Mouse (Mus musculus) hindbrain, embryonic 16.5 days (tissue): ENCODE results near the gene Majin. TPM values are rescaled to one million over a fixed set of nuclear protein-coding genes. Genes with fewer than 3 reads are reported as not detected.

Experiments used
- ATAC-seq: fragments of 200-750 bp; cut with Nextera tagmentation; 2 replicates; pipeline ENCODE4 v1.8.0; 2017; ENCODE audit warnings: moderate TSS enrichment, moderate library complexity
- H3K27ac ChIP-seq: fragments of 300-500 bp; sonication (generic); 2 replicates; pipeline ENCODE4 v1.5.1; 2014; ENCODE audit warnings: low read depth, mild to moderate bottlenecking, control low read depth, low read length, moderate library complexity
- H3K27me3 ChIP-seq: fragments of 300-500 bp; sonication (generic); replicated peaks from 2 replicates; pipeline ENCODE4 v1.6.1; 2014; ENCODE audit warnings: low read length; ENCODE audit not compliant: control insufficient read depth, insufficient read depth
- H3K36me3 ChIP-seq: fragments of 300-500 bp; sonication (generic); 2 replicates; pipeline ENCODE4 v1.6.1; 2014; ENCODE audit warnings: mild to moderate bottlenecking, low read length, moderate library complexity, mixed read lengths; ENCODE audit not compliant: control insufficient read depth, insufficient read depth
- H3K4me1 ChIP-seq: fragments of 300-500 bp; sonication (generic); 2 replicates; pipeline ENCODE4 v1.6.1; 2014; ENCODE audit warnings: low read depth, low read length; ENCODE audit not compliant: control insufficient read depth, insufficient read depth
- H3K4me2 ChIP-seq: fragments of 300-500 bp; sonication (generic); 2 replicates; pipeline ENCODE4 v1.6.1; 2014; ENCODE audit warnings: mild to moderate bottlenecking, low read length, control low read depth, moderate library complexity
- H3K4me3 ChIP-seq: fragments of 300-500 bp; sonication (generic); 2 replicates; pipeline ENCODE4 v1.5.1; 2014; ENCODE audit warnings: mild to moderate bottlenecking, low read length, control low read depth, moderate library complexity
- H3K9ac ChIP-seq: fragments of 300-500 bp; sonication (generic); 2 replicates; pipeline ENCODE4 v1.6.1; 2014; ENCODE audit warnings: low read depth, mild to moderate bottlenecking, control low read depth, low read length, moderate library complexity
- H3K9me3 ChIP-seq: fragments of 300-500 bp; sonication (generic); 2 replicates; pipeline ENCODE4 v1.6.1; 2014; ENCODE audit warnings: mild to moderate bottlenecking, low read length, moderate library complexity; ENCODE audit not compliant: control insufficient read depth
- WGBS: fragments of 180-500 bp; shearing (Covaris S2); extraction: QIAGEN DNeasy Blood & Tissue Kit; methylation state at CpG from one replicate; pipeline ENCODE4 v1.1.7; 2014; 5-methylcytosine and 5-hydroxymethylcytosine counted together
- polyA plus RNA-seq: library from polyadenylated mRNA; unstranded; fragments of >200 nt; fragmentation: Nextera tagmentation; extraction: Ambion mirVana; gene quantifications from 2 replicates; pipeline ENCODE4 v1.2.1, GENCODE M21; 2015

The Majin gene
- 0.10 TPM in 1 of 2 replicates, not detected in the other for polyA plus RNA-seq

DNA sequence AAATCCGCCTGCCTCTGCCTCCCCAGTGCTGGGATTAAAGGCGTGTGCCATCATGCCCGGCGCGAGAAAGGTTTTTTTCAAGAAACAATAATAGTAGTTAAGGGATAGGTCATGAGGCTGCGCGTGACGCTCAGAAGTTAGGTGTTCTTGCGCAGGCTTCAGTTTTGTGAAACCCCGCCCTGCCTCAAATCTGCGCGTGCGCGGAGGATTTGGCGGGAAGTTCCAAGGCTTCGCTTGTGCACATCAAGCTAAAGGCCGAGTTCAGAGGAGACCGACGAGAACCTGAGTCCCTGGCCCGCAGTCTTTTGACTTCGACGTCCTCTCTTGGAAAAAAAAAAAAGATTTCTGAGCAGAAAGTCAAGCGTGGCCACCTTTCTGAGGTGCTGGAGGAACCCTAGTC, at the start of gene Majin:
Gene Majin, plus strand, starts transcription at position 258 of the 400 bp plus-strand sequence.
- no peak within 1 kb of the TSS for H3K9ac ChIP-seq
- no peak within 1 kb of the TSS for H3K4me3 ChIP-seq
- H3K36me3 ChIP-seq = no peaks in the 10 kb centered on the region
- H3K4me1 ChIP-seq = no peaks in the 10 kb centered on the region
- H3K27me3 ChIP-seq = no peaks in the 10 kb centered on the region
- WGBS = 87% methylated on average over 23 of the region's 23 CpGs
- H3K27ac ChIP-seq = no peak within 1 kb of the TSS
- H3K4me2 ChIP-seq = no peak within 1 kb of the TSS
- no peaks in the 10 kb centered on the region for H3K9me3 ChIP-seq
- ATAC-seq = no peak

DNA sequence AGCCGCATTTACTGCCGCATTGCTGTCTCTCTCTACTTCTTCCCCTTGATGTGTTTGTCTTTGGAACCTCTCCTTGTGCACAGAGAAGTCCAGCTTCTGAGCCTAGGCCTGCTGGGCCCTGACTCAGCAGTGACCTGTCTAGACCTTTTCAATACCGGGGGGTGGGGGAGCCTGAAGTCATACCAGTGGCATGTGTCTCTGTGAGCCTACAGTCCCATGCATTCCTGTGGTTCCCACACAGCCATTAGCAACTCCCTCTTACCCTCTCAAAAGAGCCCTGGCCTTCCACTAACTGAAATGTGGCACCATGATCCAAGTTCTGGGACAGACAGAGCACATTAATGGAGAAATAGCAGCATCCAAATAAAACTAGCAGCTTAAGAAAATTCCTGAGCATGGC, 47.8 kb upstream of the Majin start:
- H3K27ac ChIP-seq = no peak overlapping the region
- H3K9me3 ChIP-seq = no peaks in the 10 kb centered on the region
- WGBS = 87% methylated on average over 3 of the region's 3 CpGs
- H3K36me3 ChIP-seq = peaks cover 8% of the 10 kb centered on the region
- no peaks in the 10 kb centered on the region for H3K27me3 ChIP-seq
- no peak for ATAC-seq
- no peak overlapping the region for H3K9ac ChIP-seq
- no peak overlapping the region for H3K4me3 ChIP-seq
- no peak overlapping the region for H3K4me2 ChIP-seq
- H3K4me1 ChIP-seq = peaks cover 8% of the 10 kb centered on the region

DNA sequence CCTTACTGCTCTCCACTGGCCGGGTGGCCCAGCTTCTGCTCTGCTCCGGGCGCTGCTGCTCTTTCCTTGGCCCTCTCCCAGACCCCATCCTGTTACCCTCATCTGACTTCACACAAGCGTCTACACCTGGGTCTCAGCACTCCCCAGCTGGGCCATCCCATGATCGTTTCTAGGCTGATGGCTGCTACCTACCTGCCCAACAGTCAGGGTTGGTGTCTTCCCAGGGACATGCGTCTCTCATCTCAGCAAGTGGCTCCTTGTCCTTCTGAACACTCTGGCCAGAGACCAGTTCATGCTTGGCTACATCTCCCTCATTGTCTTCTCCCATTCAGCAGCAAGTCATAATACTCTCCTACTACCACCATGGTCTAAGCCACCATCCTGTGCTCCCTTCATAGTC, 44.5 kb upstream of the Majin start:
- no peaks in the 10 kb centered on the region for H3K9me3 ChIP-seq
- H3K4me3 ChIP-seq = peak overlapping the region; percentile 53
- no peaks in the 10 kb centered on the region for H3K27me3 ChIP-seq
- H3K4me1 ChIP-seq = peaks cover 11% of the 10 kb centered on the region
- H3K4me2 ChIP-seq = peak overlapping the region; percentile 69
- H3K9ac ChIP-seq = peak overlapping the region; percentile 71
- WGBS = 90% methylated on average over 6 of the region's 6 CpGs
- no peak overlapping the region for H3K27ac ChIP-seq
- peaks cover 8% of the 10 kb centered on the region for H3K36me3 ChIP-seq
- ATAC-seq = no peak

DNA sequence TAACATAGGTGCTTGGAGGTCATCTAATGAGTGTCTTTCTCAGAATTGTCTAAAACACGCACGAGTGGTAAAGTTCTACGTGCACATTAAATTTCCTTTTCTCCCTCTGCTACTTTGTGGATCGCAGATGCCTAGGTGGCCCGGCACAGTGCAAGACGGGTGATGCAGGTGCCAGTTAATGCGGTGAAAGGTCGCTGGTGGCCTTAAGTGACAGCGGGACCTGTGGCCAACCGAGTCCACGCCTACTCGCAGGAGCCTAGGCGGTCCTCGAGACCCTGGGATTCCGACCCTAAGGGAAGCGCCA, 43.9 kb upstream of the Majin start:
- peaks cover 11% of the 10 kb centered on the region for H3K4me1 ChIP-seq
- peak overlapping the region; percentile 69 for H3K4me2 ChIP-seq
- ATAC-seq = no peak
- peak overlapping the region; percentile 94 for H3K27ac ChIP-seq
- no peaks in the 10 kb centered on the region for H3K27me3 ChIP-seq
- H3K9ac ChIP-seq = peak overlapping the region; percentile 71
- H3K36me3 ChIP-seq = peaks cover 7% of the 10 kb centered on the region
- WGBS = 6% methylated on average over 16 of the region's 16 CpGs
- H3K9me3 ChIP-seq = no peaks in the 10 kb centered on the region
- H3K4me3 ChIP-seq = peak overlapping the region; percentile 53

DNA sequence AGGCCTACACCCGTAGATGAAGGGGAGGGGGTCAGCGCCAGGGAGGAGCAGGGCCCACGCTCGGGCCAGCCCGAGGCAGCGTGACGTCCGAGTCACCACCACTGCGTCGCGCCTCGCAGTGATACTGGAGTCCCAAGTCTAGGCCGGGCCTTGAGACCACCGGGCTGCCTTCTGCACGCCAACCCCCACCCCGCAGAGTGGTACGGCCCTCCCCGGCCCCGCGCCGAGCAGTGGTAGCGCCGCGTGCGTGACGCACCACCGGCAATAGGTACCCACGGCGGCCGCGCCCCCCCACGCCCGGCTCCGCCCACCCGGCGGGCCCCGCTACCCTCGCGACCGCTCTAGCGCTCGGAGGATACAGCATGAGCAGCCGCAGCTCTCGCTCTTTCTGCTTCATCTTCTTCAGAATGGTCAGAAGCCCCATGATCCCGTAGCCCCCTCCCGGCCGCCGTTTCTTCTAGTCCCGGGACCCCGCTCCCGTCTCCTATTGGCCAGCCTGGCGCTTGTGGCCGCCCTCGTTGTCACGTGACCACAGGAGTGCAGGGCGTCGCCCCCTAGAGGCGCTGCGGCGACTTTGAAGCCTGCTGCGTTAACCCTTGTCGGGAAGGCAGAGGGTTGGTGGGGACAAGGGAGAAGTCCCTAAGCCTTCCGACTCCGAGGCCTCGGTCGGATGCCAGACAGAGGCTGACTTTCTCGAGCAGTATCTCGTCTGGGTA, 43.4 kb upstream of the Majin start, which contains the start of gene Batf2:
Gene Batf2, plus strand, starts transcription at position 306 of the 716 bp plus-strand sequence.
- peak; percentile 94 for ATAC-seq
- peak within 1 kb of the TSS; percentile 71 for H3K9ac ChIP-seq
- under 1% methylated on average over 55 of the region's 68 CpGs for WGBS
- peaks cover 2% of the 10 kb centered on the region; the same call in 1 of the 2 replicates for H3K36me3 ChIP-seq
- no peaks in the 10 kb centered on the region for H3K27me3 ChIP-seq
- peak within 1 kb of the TSS; percentile 69 for H3K4me2 ChIP-seq
- H3K9me3 ChIP-seq = no peaks in the 10 kb centered on the region
- H3K27ac ChIP-seq = peak within 1 kb of the TSS; percentile 94
- H3K4me3 ChIP-seq = peak within 1 kb of the TSS; percentile 53
- H3K4me1 ChIP-seq = peaks cover 11% of the 10 kb centered on the region

DNA sequence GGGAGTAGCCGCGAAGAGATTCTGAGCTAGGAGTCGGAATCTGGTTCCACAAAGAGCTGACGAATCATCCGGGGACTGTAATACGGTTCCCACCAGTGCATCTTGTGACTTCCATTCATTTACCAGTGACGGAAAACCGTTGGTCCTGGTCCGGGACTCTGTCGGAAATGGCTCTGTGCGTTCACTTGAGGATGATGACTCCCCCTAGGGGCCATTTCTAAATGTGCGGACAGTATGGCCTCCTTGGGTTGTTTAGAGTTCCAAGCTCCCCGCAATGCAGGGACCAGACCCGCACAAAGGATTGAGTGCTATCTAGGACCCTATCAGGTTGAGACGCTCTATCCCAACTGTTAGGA, 42.8 kb upstream of the Majin start, which contains the start of gene Arl2:
Gene Arl2, minus strand, starts transcription at position 155 of the 356 bp plus-strand sequence.
- peak within 1 kb of the TSS; percentile 53 for H3K4me3 ChIP-seq
- peak; percentile 80 for ATAC-seq
- peak within 1 kb of the TSS; percentile 69 for H3K4me2 ChIP-seq
- no peaks in the 10 kb centered on the region for H3K36me3 ChIP-seq
- H3K9ac ChIP-seq = peak within 1 kb of the TSS; percentile 71
- peaks cover 11% of the 10 kb centered on the region for H3K4me1 ChIP-seq
- H3K27ac ChIP-seq = peak within 1 kb of the TSS; percentile 94
- no peaks in the 10 kb centered on the region for H3K27me3 ChIP-seq
- H3K9me3 ChIP-seq = no peaks in the 10 kb centered on the region
- WGBS = 0% methylated on average over 15 of the region's 15 CpGs

DNA sequence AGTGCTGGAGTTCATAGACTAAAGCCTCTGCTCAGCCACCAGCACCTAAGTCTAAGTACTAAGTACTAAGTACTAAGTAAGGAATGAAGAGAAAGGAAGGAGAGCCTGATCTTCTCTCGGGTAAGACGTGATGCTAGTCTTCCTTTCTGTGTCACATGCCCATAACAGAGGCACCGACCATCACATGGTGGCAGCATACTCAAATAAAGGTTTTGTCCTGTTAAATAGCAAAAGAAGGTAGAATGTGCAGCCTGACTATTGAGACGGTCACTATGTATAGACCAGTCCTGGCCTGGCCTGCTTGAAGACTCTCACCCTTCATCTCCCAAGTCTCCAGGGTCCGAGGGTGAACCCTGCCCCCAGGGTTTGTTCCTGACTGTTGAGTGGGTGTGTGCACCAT, 39.3 kb upstream of the Majin start:
- ATAC-seq = no peak
- no peaks in the 10 kb centered on the region for H3K27me3 ChIP-seq
- peaks cover 6% of the 10 kb centered on the region for H3K4me1 ChIP-seq
- H3K36me3 ChIP-seq = no peaks in the 10 kb centered on the region
- 80% methylated on average over 5 of the region's 5 CpGs for WGBS
- no peak overlapping the region for H3K27ac ChIP-seq
- no peak overlapping the region for H3K4me3 ChIP-seq
- H3K9ac ChIP-seq = no peak overlapping the region
- H3K9me3 ChIP-seq = no peaks in the 10 kb centered on the region
- no peak overlapping the region for H3K4me2 ChIP-seq

DNA sequence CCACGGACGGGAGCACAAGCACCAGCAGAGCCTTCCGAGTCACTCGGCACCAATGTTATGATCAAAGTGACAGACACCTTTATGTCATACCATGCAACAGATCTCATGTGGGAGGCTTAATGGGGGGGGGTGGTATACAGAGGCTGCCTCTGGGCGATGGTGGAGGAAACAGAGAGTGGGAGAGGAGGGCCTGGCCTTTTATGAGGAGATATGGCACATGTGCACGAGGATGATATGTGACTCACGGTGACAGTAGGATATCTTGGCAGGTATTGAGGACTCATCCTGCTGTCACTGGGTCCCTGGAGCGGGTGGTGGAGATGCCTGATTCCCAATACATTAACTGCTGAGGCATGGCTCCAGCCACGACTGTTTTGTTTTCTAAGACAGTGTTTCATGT, 29.0 kb upstream of the Majin start:
- ATAC-seq = no peak
- no peaks in the 10 kb centered on the region for H3K4me1 ChIP-seq
- no peaks in the 10 kb centered on the region for H3K36me3 ChIP-seq
- no peak overlapping the region for H3K4me2 ChIP-seq
- 77% methylated on average over 9 of the region's 9 CpGs for WGBS
- no peaks in the 10 kb centered on the region for H3K9me3 ChIP-seq
- H3K4me3 ChIP-seq = no peak overlapping the region
- H3K27ac ChIP-seq = no peak overlapping the region
- no peaks in the 10 kb centered on the region for H3K27me3 ChIP-seq
- H3K9ac ChIP-seq = no peak overlapping the region

DNA sequence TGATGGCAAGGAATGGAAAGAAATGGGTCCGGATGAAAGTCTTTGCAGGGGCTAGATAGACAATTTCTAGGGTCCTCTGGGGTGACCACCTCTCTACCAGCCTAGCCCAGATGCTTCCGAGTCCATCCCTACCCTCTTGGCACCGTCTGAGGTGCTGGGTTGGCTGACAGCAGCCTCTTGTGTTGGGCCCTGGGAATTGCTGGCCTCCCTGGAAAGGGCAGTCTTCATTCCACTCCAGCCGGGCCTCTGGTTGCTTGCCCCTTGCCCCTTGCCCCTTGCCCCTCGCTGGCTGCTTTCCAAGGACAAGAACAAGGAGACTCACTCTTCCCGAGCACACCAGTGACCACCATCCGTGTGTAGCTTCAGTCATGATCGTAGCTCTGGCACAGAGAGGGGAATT, 27.8 kb upstream of the Majin start:
- no peaks in the 10 kb centered on the region for H3K36me3 ChIP-seq
- H3K4me2 ChIP-seq = no peak overlapping the region
- H3K9ac ChIP-seq = no peak overlapping the region
- 56% methylated on average over 8 of the region's 8 CpGs for WGBS
- no peak overlapping the region for H3K4me3 ChIP-seq
- H3K27ac ChIP-seq = no peak overlapping the region
- no peaks in the 10 kb centered on the region for H3K27me3 ChIP-seq
- ATAC-seq = no peak
- H3K9me3 ChIP-seq = no peaks in the 10 kb centered on the region
- no peaks in the 10 kb centered on the region for H3K4me1 ChIP-seq
